Mouse (Mus musculus) liver, postnatal 0 days (tissue): Measurements from ENCODE around the gene Chd9. TPM values are rescaled to one million over a fixed set of nuclear protein-coding genes. Genes with fewer than 3 reads are reported as not detected.
A peak's percentile ranks its signal among the peaks of the same experiment; 100 is the strongest.

ENCODE experiments used
- ATAC-seq: fragments of 200-750 bp; cut with Nextera tagmentation; 2 replicates; pipeline ENCODE4 v1.8.0; 2017; ENCODE audit warnings: mild to moderate bottlenecking, moderate library complexity
- DNase-seq: peaks from one replicate; pipeline ENCODE4 v3.0.0-alpha.2; 2016
- H3K27ac ChIP-seq: fragments of 300-500 bp; sonication (generic); 2 replicates; pipeline ENCODE4 v1.5.1; 2014; ENCODE audit warnings: antibody characterized with exemption, moderate library complexity, mild to moderate bottlenecking, low read depth
- H3K27me3 ChIP-seq: fragments of 300-500 bp; sonication (generic); 2 replicates; pipeline ENCODE4 v1.6.1; 2014; ENCODE audit warnings: low read length, control low read depth, mixed read lengths; ENCODE audit not compliant: insufficient read depth
- H3K36me3 ChIP-seq: fragments of 300-500 bp; sonication (generic); replicated peaks from 2 replicates; pipeline ENCODE4 v1.6.1; 2014; ENCODE audit warnings: mild to moderate bottlenecking, control low read depth, low read length, moderate library complexity, mixed read lengths; ENCODE audit not compliant: insufficient read depth
- H3K4me1 ChIP-seq: fragments of 300-500 bp; sonication (generic); 2 replicates; pipeline ENCODE4 v1.6.1; 2014; ENCODE audit warnings: antibody characterized with exemption, mild to moderate bottlenecking, control low read depth; ENCODE audit not compliant: insufficient read depth
- H3K4me2 ChIP-seq: fragments of 300-500 bp; sonication (generic); 2 replicates; pipeline ENCODE4 v1.6.1; 2014; ENCODE audit warnings: low read depth, mild to moderate bottlenecking, low read length, moderate library complexity, mixed read lengths
- H3K4me3 ChIP-seq: fragments of 300-500 bp; sonication (generic); 2 replicates; pipeline ENCODE4 v1.5.1; 2014; ENCODE audit warnings: low read depth, low read length
- H3K9ac ChIP-seq: fragments of 300-500 bp; sonication (generic); replicated peaks from 2 replicates; pipeline ENCODE4 v1.6.1; 2014; ENCODE audit warnings: mild to moderate bottlenecking, moderate library complexity
- H3K9me3 ChIP-seq: fragments of 300-500 bp; sonication (generic); 2 replicates; pipeline ENCODE4 v1.6.1; 2016; ENCODE audit warnings: mild to moderate bottlenecking, control low read depth, low read length, mixed read lengths
- CTCF ChIP-seq: sonication (generic); IDR thresholded peaks from 2 replicates; pipeline ENCODE4 v1.5.1; 2016; ENCODE audit warnings: antibody characterized with exemption, low read depth
- EP300 ChIP-seq: IDR thresholded peaks from 2 replicates; pipeline ENCODE4 v1.6.1; 2016; ENCODE audit warnings: antibody characterized with exemption, low read depth, mild to moderate bottlenecking
- WGBS: fragments of 180-500 bp; shearing (Covaris S2); extraction: QIAGEN DNeasy Blood & Tissue Kit; methylation state at CpG from one replicate; pipeline ENCODE4 v1.1.7; 2014; ENCODE audit not compliant: insufficient replicate concordance; 5-methylcytosine and 5-hydroxymethylcytosine counted together
- polyA plus RNA-seq: library from polyadenylated mRNA; unstranded; fragments of >200 nt; fragmentation: Nextera tagmentation; extraction: Ambion mirVana; gene quantifications from 2 replicates; pipeline ENCODE4 v1.2.1, GENCODE M21; 2015

Gene Chd9
- polyA plus RNA-seq, 1 experiment from 2014 or later = 32.2 TPM

DNA sequence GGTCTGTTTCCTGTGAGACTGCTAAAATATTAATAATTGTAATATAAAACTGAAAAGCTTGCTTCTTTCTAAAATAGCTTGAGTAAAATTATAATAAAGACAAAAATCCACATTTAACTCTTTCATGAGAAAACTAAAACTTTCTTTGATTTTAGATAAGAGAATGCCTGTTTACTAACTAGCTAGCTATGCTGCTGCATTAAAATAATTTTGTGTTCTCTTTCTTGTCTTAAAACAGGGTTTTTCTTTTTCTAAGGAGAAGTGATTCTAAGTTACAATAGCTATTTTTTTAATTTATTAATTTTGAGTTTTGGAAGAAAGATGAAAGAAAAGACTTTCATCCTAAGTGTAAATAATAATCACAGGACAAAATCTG is 127.6 kb downstream of the Chd9 start:
- 0 out of 2 replicates have a peak, but pooled peaks cover 6% of the 10 kb centered on the region for H3K36me3 ChIP-seq
- DNase-seq = no peak
- ATAC-seq = no peak
- H3K27me3 ChIP-seq = no peaks in the 10 kb centered on the region
- TF ChIP-seq CTCF = no peak
- no peak for TF ChIP-seq EP300
- peak overlapping the region; percentile 67 for H3K9ac ChIP-seq
- no peaks in the 10 kb centered on the region for H3K9me3 ChIP-seq
- H3K27ac ChIP-seq = peak overlapping the region; percentile 94
- H3K4me3 ChIP-seq = peak overlapping the region; percentile 50
- peak overlapping the region; percentile 77 for H3K4me2 ChIP-seq
- H3K4me1 ChIP-seq = peaks cover 4% of the 10 kb centered on the region

DNA sequence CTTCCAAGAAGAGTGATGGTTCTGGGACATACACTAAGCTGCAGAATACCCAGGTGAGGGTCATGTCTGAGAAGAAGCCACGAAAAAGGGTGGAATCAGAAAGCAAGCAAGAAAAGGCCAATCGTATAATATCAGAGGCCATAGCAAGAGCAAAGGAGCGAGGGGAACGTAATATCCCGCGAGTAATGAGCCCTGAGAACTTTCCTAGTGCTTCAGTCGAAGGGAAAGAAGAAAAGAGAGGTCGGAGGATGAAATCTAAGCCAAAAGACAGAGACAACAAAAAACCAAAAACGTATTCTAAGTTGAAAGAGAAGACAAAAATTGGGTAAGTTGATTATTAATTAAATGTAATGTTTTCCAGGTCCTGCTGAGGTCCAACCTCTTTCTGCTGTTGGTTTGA is 128.2 kb downstream of the Chd9 start:
- ATAC-seq = no peak
- H3K27ac ChIP-seq = no peak overlapping the region
- DNase-seq = no peak
- 0 out of 2 replicates have a peak overlapping the region, but pooled peaks have one; percentile 21 for H3K4me3 ChIP-seq
- H3K9ac ChIP-seq = peak overlapping the region; percentile 23; the same call in 1 of the 2 replicates
- no peaks in the 10 kb centered on the region for H3K27me3 ChIP-seq
- WGBS = 60% methylated on average over 9 of the region's 9 CpGs
- TF ChIP-seq EP300 (no peak), CTCF (no peak)
- H3K9me3 ChIP-seq = no peaks in the 10 kb centered on the region
- 0 out of 2 replicates have a peak, but pooled peaks cover 6% of the 10 kb centered on the region for H3K36me3 ChIP-seq
- H3K4me1 ChIP-seq = peaks cover 4% of the 10 kb centered on the region
- H3K4me2 ChIP-seq = peak overlapping the region; percentile 65

DNA sequence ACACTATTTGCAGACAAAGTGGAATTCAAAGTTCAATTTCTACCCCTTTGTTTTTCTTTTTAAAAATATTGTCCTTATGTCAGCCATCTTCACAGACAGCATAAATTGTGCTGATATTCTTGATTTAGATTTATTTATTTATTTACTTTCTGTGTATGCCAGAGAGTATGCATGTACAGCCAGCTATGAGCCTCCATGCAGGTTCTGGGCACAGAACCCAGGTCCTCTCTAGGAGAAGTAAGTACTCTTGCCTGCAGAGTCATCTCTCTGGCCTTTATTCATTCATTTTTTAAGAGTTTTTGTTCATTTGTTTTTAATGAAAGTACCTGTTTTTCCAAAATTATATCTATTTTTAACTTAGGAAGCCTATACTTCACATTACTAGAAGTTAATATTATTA is 129.6 kb downstream of the Chd9 start:
- TF ChIP-seq EP300 (no peak), CTCF (no peak)
- H3K4me1 ChIP-seq = peaks cover 4% of the 10 kb centered on the region
- no peaks in the 10 kb centered on the region for H3K27me3 ChIP-seq
- no peaks in the 10 kb centered on the region for H3K9me3 ChIP-seq
- H3K4me2 ChIP-seq = no peak overlapping the region
- no peak overlapping the region for H3K27ac ChIP-seq
- H3K9ac ChIP-seq = no peak overlapping the region
- ATAC-seq (no peak), DNase-seq (no peak)
- 0 out of 2 replicates have a peak, but pooled peaks cover 6% of the 10 kb centered on the region for H3K36me3 ChIP-seq
- no peak overlapping the region for H3K4me3 ChIP-seq

DNA sequence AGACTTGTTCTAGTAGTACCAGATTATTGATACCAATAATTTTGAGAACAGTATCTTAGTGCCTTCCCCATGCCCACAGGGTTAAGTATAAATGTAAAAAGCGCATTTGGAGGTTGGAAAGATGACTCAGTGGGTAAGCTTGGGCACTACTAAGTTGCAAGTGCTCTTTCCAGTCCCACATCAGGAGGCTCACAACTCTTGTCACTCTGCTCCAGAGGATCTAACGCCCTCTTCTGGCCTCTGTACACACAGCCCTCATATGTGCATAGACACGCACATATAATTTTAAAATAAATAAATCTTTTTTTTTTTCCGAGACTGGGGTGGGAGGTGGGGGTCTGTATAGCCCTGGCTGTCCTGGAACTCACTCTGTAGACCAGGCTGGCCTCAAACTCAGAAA is 131.6 kb downstream of the Chd9 start:
- DNase-seq = no peak
- ATAC-seq = no peak
- no peak overlapping the region for H3K4me3 ChIP-seq
- 0 out of 2 replicates have a peak, but pooled peaks cover 10% of the 10 kb centered on the region for H3K36me3 ChIP-seq
- H3K4me2 ChIP-seq = no peak overlapping the region
- H3K4me1 ChIP-seq = peaks cover 4% of the 10 kb centered on the region
- H3K27ac ChIP-seq = no peak overlapping the region
- WGBS = 80% methylated on average over 4 of the region's 4 CpGs
- H3K9ac ChIP-seq = no peak overlapping the region
- no peaks in the 10 kb centered on the region for H3K27me3 ChIP-seq
- H3K9me3 ChIP-seq = no peaks in the 10 kb centered on the region
- TF ChIP-seq CTCF = peak; percentile 24; the same call in 1 of the 2 replicates
- TF ChIP-seq EP300 = no peak

DNA sequence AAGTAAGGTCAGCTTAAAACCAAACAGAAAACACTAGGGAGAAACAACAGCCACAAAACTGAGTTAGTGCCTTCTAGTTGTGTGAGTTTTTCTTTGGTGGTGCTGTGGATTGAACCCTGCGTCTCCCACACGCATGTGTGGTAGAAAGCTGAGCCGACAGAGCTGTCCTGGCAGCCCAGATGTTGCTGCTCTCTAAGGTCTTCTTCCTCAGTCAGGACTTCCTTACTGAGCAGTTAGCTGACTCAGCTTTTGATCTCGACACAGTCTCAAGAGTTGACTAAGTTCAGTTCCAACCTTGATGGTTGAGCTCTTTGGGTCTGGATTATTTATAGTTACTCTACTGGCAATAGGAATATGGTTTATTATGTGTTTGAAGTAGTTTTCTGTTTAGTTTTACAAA is 133.5 kb downstream of the Chd9 start:
- no peaks in the 10 kb centered on the region for H3K27me3 ChIP-seq
- ATAC-seq (no peak), DNase-seq (no peak)
- no peaks in the 10 kb centered on the region for H3K9me3 ChIP-seq
- WGBS = 51% methylated on average over 4 of the region's 4 CpGs
- TF ChIP-seq CTCF (no peak), EP300 (no peak)
- no peak overlapping the region for H3K4me2 ChIP-seq
- H3K9ac ChIP-seq = no peak overlapping the region
- no peak overlapping the region; the same call in 1 of the 2 replicates for H3K27ac ChIP-seq
- no peak overlapping the region for H3K4me3 ChIP-seq
- no peaks in the 10 kb centered on the region for H3K4me1 ChIP-seq
- 0 out of 2 replicates have a peak, but pooled peaks cover 10% of the 10 kb centered on the region for H3K36me3 ChIP-seq

DNA sequence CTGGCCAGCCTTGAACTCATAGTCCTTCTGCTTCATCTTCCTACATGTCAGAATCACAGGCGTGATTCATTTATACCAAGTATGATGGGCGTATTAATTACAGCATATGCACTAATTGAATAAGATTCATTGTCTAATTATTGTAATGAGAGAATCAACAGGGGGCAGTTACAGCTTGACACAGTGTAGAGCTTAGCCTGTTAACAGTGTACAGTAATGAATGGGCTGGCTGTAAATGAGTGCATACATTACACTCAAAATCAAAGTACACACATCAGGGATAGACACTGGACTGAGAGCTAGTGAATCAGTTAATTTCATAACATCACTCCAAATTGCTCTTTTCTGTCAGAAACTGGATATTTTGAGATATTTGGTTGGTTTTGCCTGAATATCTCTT is 135.9 kb downstream of the Chd9 start:
- TF ChIP-seq CTCF = no peak
- TF ChIP-seq EP300 = no peak
- 0 out of 2 replicates have a peak, but pooled peaks cover 6% of the 10 kb centered on the region for H3K36me3 ChIP-seq
- H3K27ac ChIP-seq = no peak overlapping the region
- no peaks in the 10 kb centered on the region for H3K9me3 ChIP-seq
- H3K4me2 ChIP-seq = no peak overlapping the region
- no peak overlapping the region for H3K9ac ChIP-seq
- DNase-seq (no peak), ATAC-seq (no peak)
- no peaks in the 10 kb centered on the region for H3K27me3 ChIP-seq
- H3K4me1 ChIP-seq = no peaks in the 10 kb centered on the region
- WGBS = 85% methylated on average over 2 of the region's 2 CpGs
- no peak overlapping the region for H3K4me3 ChIP-seq
